Mouse (Mus musculus): ENCODE measurements around the gene 4930470P17Rik. TPM values are rescaled to one million over a fixed set of nuclear protein-coding genes. Genes with fewer than 3 reads are reported as not detected.
A peak's percentile ranks its signal among the peaks of the same experiment; 100 is the strongest.
"Not testable (repeated sequence)": the region's sequence is repeated elsewhere in the genome, so short reads cannot be mapped to it uniquely, and the experiment has no call there.

4930470P17Rik gene
- total RNA-seq (2021), result not detected
- long read RNA-seq, experiment 1, result 0 reads
- long read RNA-seq, experiment 2, result 0 reads

- no peak for DNase-seq
These were observed at the start of gene 4930470P17Rik for GRCm38 (mm10) chr2:170601917-170602316. Gene 4930470P17Rik (minus strand): TSS chr2:170602017.

- DNase-seq, result no peak
These were observed 49.7 kb upstream of the 4930470P17Rik start for GRCm38 (mm10) chr2:170651483-170651882.

GRCm38 (mm10) chr2:170648542-170648941 lies 46.7 kb upstream of the 4930470P17Rik start:
- DNase-seq, result peak; percentile 5

DNA sequence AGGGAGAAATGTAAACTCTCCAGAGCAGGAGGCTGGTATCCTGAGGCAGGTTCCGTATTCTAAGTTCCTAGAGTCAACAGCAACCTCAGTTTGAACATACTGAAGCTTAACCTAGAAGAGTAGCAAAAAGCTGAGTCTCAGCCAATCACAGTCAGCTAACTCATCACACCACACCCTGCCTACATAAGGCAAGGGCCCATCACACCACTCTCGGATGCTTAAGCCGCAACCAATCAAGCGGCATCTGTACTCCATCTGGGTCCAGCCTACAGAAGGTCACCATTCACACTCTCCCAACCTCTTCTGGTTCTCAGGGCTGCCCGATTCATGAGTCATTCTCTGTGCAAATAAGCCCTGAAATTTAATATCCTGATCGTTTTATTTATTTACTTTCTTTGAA lies 44.4 kb upstream of the 4930470P17Rik start:
- no peak for DNase-seq

DNA sequence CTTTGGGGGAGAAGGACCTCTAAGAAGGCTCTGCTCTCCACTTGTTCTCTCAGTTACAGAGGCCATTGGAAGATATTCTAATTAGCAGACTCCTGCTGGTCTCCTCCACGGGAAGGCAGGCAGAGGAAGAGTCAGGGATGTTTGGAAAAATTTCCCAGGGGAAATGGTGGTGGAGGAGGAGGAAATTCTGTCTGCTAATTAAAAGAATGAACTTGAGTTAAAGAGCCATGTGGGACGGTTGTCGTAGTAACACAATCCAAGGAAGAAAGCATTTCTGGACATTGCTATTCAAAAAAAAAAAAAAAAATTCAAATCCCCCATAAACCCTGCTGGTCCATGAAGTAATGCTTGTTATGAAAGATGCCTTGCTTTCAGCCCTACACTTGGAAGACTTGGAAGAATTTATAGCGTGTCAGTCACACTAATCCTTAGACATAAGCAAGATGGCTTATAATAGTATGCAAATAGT lies 40.6 kb upstream of the 4930470P17Rik start:
- DNase-seq, result no peak

- no peak for DNase-seq
These were observed 38.5 kb upstream of the 4930470P17Rik start for GRCm38 (mm10) chr2:170640281-170640680.

- no peak for DNase-seq
These were observed 36.9 kb upstream of the 4930470P17Rik start for GRCm38 (mm10) chr2:170638746-170639145.

- DNase-seq, result no peak
These were observed 31.3 kb upstream of the 4930470P17Rik start for GRCm38 (mm10) chr2:170632998-170633622.

- no peak for DNase-seq
These were observed 30.6 kb upstream of the 4930470P17Rik start for GRCm38 (mm10) chr2:170632386-170632785.

DNA sequence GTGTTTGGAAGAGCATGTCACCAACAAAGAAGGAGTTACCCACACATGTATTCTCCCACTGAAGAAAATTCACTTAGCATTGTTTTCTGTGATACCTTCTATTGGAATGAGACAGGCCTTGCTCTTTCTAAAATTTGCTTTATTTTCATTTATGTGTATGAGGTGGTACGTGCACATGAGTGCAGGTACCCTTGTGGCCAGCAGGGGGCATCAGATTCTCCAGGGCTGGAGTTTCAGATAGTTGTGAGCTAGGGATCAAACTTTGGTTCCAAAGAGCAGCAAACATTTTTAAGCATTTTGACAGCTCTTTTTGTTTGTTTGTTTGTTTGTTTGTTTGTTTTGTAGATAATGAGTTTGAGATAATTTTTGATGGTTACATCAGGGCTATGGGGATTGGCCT lies 29.6 kb upstream of the 4930470P17Rik start:
- no peak for DNase-seq

DNA sequence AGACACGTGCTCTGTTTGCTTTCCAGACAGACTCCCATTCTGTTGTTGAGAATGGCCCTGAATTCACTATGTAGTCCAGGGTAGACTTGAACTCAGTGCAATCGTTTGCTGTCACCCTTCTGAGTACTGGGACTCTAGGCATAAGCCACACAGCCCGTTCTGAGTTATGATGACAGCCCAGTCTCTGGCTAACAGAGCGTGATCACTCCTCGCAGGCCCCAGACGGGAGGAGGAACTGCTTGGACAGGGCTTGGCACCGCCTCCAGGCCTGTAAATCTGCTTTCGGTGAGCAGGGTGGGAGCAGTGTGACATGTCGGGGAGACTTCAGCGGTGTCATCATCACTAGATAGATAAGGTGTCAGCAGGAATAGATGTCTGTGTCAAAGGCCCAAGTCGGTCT lies 28.7 kb upstream of the 4930470P17Rik start:
- no peak for DNase-seq

GRCm38 (mm10) chr2:170627991-170628390 lies 26.2 kb upstream of the 4930470P17Rik start:
- not testable (repeated sequence) for DNase-seq

GRCm38 (mm10) chr2:170624201-170624880 lies 22.5 kb upstream of the 4930470P17Rik start:
- DNase-seq, result not testable (repeated sequence)

- DNase-seq, result no peak
These were observed 21.2 kb upstream of the 4930470P17Rik start for GRCm38 (mm10) chr2:170622985-170623384.

- no peak for DNase-seq
These were observed 17.2 kb upstream of the 4930470P17Rik start for GRCm38 (mm10) chr2:170618862-170619492.

- not testable (repeated sequence) for DNase-seq
These were observed 10.0 kb upstream of the 4930470P17Rik start for GRCm38 (mm10) chr2:170611794-170612193.

DNA sequence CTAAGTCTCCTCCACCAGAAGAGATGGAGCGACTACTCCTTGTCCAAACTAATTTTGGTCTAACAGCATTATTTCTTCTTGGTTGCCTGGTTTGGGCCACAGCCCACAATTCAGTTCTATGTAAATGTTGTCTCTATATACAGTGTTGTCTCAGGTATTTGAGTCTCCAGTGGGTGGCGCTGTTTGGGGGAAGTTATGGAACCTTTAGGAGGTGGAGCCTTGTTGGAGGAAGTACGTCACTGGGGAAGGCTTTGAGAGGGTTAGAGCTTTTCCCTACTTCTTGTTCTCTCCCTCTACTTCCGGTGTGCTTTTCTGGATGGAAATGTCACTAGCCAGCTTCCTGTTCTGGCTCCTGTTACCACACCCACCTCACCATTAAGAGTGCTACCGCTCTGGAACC lies 646 bp downstream of the 4930470P17Rik start:
- peak; percentile 5 for DNase-seq

- peak; percentile 10 for DNase-seq
These were observed 4.2 kb downstream of the 4930470P17Rik start for GRCm38 (mm10) chr2:170597586-170597985.

- DNase-seq, result peak; percentile 77
These were observed 5.1 kb downstream of the 4930470P17Rik start for GRCm38 (mm10) chr2:170596726-170597125.

DNA sequence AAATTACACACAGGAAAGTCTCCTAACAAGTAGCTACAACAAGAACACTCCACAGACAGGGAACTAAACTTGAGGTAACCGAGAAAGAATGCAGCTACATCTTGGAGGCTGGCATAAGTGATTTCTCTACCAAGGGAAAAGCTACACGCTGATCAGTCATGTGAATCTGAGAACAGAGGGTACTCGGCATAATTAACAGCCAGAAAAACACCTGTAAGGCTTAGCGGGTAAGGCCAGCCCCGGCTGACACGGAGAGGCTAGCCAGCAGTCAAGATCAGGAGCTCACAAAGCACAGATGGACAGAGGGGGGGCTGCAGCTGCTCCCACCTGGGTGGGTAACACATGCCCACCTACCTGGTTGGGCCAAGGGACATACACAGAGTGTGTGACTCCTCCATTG lies 9.7 kb downstream of the 4930470P17Rik start:
- DNase-seq, result no peak

DNA sequence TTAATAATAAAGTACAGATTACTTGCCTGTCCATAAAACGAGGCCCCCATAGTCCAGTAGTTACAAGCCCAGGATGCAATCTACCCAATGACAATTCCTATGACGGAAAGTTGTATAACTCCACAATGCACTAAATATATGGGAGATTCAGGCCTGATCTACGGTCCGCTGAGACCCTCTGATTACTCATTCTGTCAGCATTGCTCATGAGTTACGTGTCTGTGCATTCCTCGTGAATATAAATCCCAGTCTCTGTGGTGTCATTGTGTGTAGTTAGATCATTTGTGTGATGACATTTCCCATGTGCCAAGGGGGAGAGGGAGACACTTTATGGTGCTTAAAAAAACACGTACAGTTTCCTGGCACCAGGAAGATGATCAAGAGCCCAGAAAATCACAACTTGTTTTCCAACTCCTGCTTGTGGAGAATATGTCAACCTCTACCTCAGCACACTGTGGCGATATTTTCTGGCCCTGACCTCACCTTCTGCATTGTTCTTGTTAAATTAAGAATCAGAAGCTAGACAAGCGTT lies 13.4 kb downstream of the 4930470P17Rik start:
- DNase-seq, result no peak

- no peak for DNase-seq
These were observed 17.1 kb downstream of the 4930470P17Rik start for GRCm38 (mm10) chr2:170584678-170585077.

DNA sequence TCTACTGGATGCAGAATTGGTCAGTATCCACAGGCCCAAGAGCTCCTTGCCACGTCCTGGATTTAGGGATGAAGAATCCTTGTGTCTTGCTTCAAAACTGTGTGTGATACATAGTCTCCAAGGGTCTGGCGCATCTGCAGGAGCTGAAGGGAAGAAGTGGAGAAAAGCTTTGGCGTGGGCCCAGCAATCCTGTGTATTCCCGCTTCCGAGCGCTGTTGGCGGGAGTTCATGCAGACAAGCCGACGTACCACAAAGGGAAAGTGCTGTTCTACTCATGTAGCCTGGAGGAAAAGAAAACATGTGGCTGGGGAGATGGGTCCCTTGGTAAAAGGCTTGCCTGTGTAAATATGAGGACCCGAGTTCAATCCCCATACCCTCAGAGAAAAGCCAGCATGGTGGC lies 22.3 kb downstream of the 4930470P17Rik start:
- DNase-seq, result no peak

Data from adrenal gland, postnatal 10 days (tissue).